Mouse (Mus musculus) erythroblast, embryonic 14.5 days (primary cell): Measurements from ENCODE around the gene Qpct. TPM values are rescaled to one million over a fixed set of nuclear protein-coding genes. Genes with fewer than 3 reads are reported as not detected.
A peak's percentile ranks its signal among the peaks of the same experiment; 100 is the strongest.

Source experiments
- H3K27me3 ChIP-seq: 2 replicates; pipeline ENCODE4 v1.6.1; 2012; ENCODE audit warnings: inconsistent platforms; ENCODE audit not compliant: control insufficient read depth
- H3K36me3 ChIP-seq: 2 replicates; pipeline ENCODE4 v1.6.1; 2012; ENCODE audit warnings: mild to moderate bottlenecking, inconsistent platforms; ENCODE audit not compliant: control insufficient read depth
- H3K4me1 ChIP-seq: 2 replicates; pipeline ENCODE4 v1.6.1; 2012; ENCODE audit warnings: inconsistent platforms; ENCODE audit not compliant: control insufficient read depth
- H3K4me3 ChIP-seq: replicated peaks from 2 replicates; pipeline ENCODE3; 2012; ENCODE audit warnings: moderate library complexity, mild to moderate bottlenecking, inconsistent platforms
- H3K9me3 ChIP-seq: 2 replicates; pipeline ENCODE4 v1.6.1; 2012; ENCODE audit warnings: low read length, inconsistent platforms, mixed read lengths; ENCODE audit not compliant: control insufficient read depth
- GATA1 ChIP-seq: IDR thresholded peaks from 2 replicates; pipeline ENCODE4 v1.6.1; 2012; ENCODE audit warnings: low read length, inconsistent platforms, mixed read lengths
- TAL1 ChIP-seq: IDR thresholded peaks from 3 replicates; pipeline ENCODE4 v1.6.1; 2012; ENCODE audit warnings: low read length, inconsistent platforms, mixed read lengths
- polyA plus RNA-seq: library from polyadenylated mRNA; stranded (reverse); fragments of >175 nt; gene quantifications from 2 replicates; pipeline ENCODE4 v1.2.3, GENCODE M21; 2012

Qpct gene
- not detected in 2 replicates for polyA plus RNA-seq

GRCm38 (mm10) chr17:79051606-79052005 lies at the start of gene Qpct:
TSS of gene Qpct (plus strand) at chr17:79051906.
- peaks cover 14% of the 10 kb centered on the region for H3K27me3 ChIP-seq
- H3K4me3 ChIP-seq, result peak within 1 kb of the TSS; percentile 53
- no peaks in the 10 kb centered on the region for H3K4me1 ChIP-seq
- TF ChIP-seq GATA1 (no peak), TAL1 (no peak)
- H3K36me3 ChIP-seq, result no peaks in the 10 kb centered on the region
- no peaks in the 10 kb centered on the region for H3K9me3 ChIP-seq

- no peak for TF ChIP-seq TAL1
- no peak for TF ChIP-seq GATA1
- Histone ChIP-seq H3K4me3 (no peak overlapping the region), H3K36me3 (peaks cover 5% of the 10 kb centered on the region), H3K27me3 (no peaks in the 10 kb centered on the region), H3K4me1 (peaks cover 20% of the 10 kb centered on the region), H3K9me3 (no peaks in the 10 kb centered on the region)
Measured at GRCm38 (mm10) chr17:79013625-79014024, 38.1 kb upstream of the Qpct start.

GRCm38 (mm10) chr17:79014911-79015685 lies 36.6 kb upstream of the Qpct start:
- H3K27me3 ChIP-seq, result peaks cover 9% of the 10 kb centered on the region
- no peaks in the 10 kb centered on the region for H3K9me3 ChIP-seq
- no peak overlapping the region for H3K4me3 ChIP-seq
- TF ChIP-seq GATA1 (no peak), TAL1 (no peak)
- H3K36me3 ChIP-seq, result peaks cover 5% of the 10 kb centered on the region
- H3K4me1 ChIP-seq, result peaks cover 25% of the 10 kb centered on the region

GRCm38 (mm10) chr17:79015831-79016230 lies 35.9 kb upstream of the Qpct start:
- TF ChIP-seq GATA1, result no peak
- TF ChIP-seq TAL1, result no peak
- no peak overlapping the region for H3K4me3 ChIP-seq
- no peaks in the 10 kb centered on the region for H3K9me3 ChIP-seq
- H3K36me3 ChIP-seq, result peaks cover 5% of the 10 kb centered on the region
- peaks cover 17% of the 10 kb centered on the region for H3K27me3 ChIP-seq
- peaks cover 28% of the 10 kb centered on the region for H3K4me1 ChIP-seq

GRCm38 (mm10) chr17:79018422-79018821 lies 33.3 kb upstream of the Qpct start:
- TF ChIP-seq TAL1, result no peak
- TF ChIP-seq GATA1, result no peak
- no peak overlapping the region for H3K4me3 ChIP-seq
- no peaks in the 10 kb centered on the region for H3K9me3 ChIP-seq
- H3K36me3 ChIP-seq, result no peaks in the 10 kb centered on the region
- H3K27me3 ChIP-seq, result peaks cover 40% of the 10 kb centered on the region
- peaks cover 31% of the 10 kb centered on the region for H3K4me1 ChIP-seq

- Histone ChIP-seq H3K36me3 (no peaks in the 10 kb centered on the region), H3K9me3 (no peaks in the 10 kb centered on the region), H3K27me3 (peaks cover 46% of the 10 kb centered on the region), H3K4me1 (peaks cover 28% of the 10 kb centered on the region), H3K4me3 (peak overlapping the region; percentile 71)
- TF ChIP-seq GATA1 (no peak), TAL1 (no peak)
Measured at GRCm38 (mm10) chr17:79019726-79020207, 31.9 kb upstream of the Qpct start.

- no peaks in the 10 kb centered on the region for H3K9me3 ChIP-seq
- H3K4me3 ChIP-seq, result peak within 1 kb of the TSS; percentile 71
- H3K36me3 ChIP-seq, result no peaks in the 10 kb centered on the region
- TF ChIP-seq TAL1, result no peak
- no peak for TF ChIP-seq GATA1
- peaks cover 46% of the 10 kb centered on the region for H3K27me3 ChIP-seq
- peaks cover 21% of the 10 kb centered on the region for H3K4me1 ChIP-seq
Measured at GRCm38 (mm10) chr17:79020208-79020983, 31.3 kb upstream of the Qpct start, which contains the start of gene Prkd3. TSS of gene Prkd3 (minus strand) at chr17:79020816.

GRCm38 (mm10) chr17:79020984-79021335 lies 30.7 kb upstream of the Qpct start:
- Histone ChIP-seq H3K4me1 (peaks cover 17% of the 10 kb centered on the region), H3K36me3 (no peaks in the 10 kb centered on the region), H3K27me3 (peaks cover 46% of the 10 kb centered on the region), H3K9me3 (no peaks in the 10 kb centered on the region), H3K4me3 (peak overlapping the region; percentile 71)
- TF ChIP-seq TAL1 (no peak), GATA1 (no peak)

GRCm38 (mm10) chr17:79022746-79023145 lies 29.0 kb upstream of the Qpct start:
- TF ChIP-seq TAL1, result no peak
- TF ChIP-seq GATA1, result no peak
- H3K4me3 ChIP-seq, result no peak overlapping the region
- no peaks in the 10 kb centered on the region for H3K36me3 ChIP-seq
- peaks cover 13% of the 10 kb centered on the region for H3K4me1 ChIP-seq
- peaks cover 46% of the 10 kb centered on the region for H3K27me3 ChIP-seq
- no peaks in the 10 kb centered on the region for H3K9me3 ChIP-seq
